Mouse (Mus musculus) frontal cortex, postnatal 25 days (tissue): ENCODE results near the gene Cc2d2b.

Experiments used
- DNase-seq, 2 experiments: peaks; one replicate each; pipeline ENCODE4 v3.0.0; 2022; ENCODE audit warnings: low spot score in 2 of 2

The Cc2d2b gene

DNA sequence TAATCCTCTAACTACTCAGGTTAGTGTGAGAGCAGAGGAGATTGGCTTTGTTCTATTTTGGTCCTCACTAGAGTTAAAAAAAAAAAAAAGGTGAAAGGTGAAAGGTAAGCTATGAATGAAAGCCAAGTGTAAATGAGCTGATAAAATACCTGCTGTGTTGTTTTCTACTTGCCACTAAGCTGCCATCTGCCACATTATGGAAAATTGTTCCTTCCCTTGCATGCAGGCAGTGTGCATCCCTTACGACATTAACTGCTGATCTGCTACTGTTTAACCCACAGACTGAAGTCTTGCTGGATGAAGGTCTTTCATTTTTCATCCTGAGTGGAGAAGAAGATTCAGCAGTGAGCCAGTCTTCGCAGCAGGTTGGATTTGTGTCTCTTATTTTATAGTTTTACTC, 11.5 kb downstream of the Cc2d2b start:
- DNase-seq = no peak

DNA sequence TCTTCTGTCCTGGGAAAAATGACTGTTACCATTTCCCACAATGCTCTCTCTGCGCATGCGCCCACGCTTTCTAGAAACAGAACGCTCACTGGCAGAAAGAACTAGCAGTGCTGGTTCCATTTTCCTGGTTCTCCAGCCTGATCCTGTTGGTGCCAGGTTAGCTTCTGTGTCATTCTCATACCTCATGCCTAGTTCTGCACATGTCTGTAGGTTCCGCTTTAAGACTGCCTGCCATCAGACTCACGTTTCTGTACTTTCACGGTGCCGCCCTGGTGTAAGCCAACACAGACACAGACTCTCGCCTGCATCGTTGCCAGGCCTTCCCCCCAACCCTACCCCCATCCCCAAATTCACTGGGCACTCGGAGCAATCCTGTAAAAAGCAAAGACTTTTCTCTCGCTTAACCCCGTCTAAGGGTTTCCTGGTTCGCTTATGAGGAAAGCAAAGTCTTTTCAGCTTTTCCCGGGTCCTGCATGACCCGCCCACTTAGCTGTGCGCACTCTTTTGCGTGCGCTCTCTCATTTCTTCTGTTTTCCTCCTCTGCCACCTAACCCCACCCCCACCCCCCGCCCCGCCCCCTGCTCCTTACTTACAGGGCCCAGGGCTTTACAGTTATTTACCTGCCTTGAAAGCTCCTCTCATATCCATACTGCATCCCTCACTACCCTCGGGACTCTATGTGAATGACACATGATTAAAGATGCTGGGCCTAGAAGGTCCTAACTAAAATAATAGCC, 13.6 kb downstream of the Cc2d2b start:
- peak in 1 of 2 experiments; percentile 31 for DNase-seq

DNA sequence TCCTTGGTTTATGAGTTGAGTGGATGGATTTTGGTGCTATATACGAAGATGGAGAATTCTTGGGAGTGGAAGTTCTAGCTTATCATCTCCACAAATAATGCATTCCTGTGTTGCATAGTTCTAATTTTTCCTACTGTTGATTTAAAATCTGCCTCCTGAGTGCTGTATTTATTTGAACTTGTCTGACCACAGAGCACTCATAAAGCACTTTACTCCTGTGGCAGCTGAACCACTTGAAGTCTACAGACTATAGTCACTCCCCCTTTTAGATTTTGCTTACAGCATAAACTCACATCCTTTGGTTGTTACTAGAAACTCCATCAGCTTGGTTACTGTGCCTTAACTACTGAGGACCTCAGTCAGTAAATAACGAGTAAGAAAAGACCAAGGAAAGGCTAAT, 18.6 kb downstream of the Cc2d2b start:
- no peak for DNase-seq

DNA sequence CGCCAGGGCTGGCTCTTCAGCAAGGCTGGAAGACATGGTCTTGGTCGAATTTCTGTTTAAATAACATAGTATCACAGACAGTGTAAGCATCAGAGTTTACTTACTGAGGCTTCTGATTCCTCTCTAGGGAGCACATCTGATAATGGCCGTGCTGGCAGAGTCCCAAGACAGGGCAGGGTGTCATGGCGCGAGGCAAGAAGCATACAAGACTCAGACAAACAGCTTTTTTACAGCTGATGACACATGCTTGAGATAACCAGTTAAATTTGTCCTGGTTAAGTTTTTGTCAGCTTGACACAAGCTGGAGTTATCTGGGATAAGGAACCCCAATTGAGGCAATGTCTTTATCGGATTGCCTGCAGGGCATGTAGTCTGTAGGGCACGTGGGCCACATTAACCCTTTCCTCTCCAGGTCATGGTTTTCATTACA, 20.8 kb downstream of the Cc2d2b start:
- DNase-seq = no peak

DNA sequence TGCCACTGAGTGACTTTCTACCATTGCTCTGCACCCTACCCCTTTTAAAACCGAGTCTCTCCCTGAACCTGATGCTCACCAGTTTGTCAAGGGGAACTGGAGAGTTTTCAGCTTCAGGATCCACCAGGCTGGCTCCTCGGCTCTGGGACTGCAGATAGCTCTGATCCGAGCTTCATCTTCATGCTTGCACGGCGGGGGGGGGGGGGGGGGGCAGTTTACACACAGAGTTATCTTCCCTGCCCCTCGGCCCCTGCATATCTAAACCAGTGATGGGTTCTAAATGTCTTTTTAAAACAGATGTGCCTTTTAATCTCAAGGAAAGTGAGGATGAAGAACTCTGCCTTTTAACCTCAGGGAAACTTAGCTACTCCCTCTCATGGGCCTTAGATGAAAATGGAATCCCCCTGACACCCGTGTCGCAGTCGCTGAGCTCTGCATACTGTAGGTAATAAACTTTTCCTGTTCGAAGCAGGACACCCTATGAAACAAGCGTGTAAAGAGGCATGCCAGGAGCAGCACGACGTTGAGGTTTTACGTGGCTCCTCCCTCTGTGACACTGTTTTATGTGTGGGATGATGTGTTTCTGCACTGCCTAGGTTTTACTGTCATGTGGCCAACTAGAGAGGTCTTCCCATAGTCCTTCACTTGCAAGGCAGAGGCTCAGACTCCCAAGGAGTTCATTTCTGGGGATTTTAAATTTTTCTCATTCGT, 39.6 kb downstream of the Cc2d2b start:
- DNase-seq = no peak

DNA sequence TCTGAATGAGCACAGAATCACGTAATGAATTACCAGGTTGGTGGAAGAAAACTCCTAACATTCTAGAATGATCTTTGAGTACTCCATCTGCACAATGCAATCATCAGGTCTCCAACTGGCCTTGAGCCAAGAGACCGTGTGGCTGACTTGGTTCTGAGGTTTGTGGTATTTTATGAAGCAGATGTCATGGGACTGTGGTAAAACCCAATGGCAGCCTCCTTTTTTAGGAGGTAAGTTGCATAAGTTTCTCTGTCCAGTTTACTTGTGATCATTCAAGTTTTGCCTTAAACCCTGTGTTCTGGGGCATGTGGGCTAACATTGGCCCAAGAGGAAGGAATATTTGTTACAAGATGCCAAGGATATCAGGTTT, 40.1 kb downstream of the Cc2d2b start:
- no peak for DNase-seq

DNA sequence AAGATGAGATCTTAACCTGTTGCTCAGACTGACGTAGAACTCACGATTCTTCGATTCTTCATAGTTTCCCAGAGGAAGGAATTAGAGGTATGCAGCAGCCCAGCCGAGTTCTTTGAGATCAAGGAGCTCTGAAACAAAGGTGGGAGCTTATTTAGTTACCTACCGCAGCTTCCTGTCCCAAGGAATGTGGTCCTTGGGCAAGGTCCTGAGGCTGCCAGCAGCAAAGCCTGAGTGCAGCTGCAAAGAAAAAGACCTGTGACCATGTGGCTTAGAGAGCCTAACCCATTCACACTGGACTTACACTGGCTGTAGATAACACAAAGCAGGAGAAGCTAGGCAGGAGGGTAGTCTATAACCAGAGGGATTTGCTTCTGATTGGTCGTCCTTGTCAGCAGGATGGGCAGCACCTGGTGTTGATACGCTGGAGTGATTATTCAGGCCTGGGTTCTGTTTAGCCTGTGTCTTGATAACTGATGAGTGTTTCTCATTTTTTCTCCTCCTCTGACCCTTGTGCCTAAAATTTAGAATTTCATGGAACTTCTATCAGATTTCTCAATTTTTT, 56.7 kb downstream of the Cc2d2b start:
- no peak for DNase-seq

DNA sequence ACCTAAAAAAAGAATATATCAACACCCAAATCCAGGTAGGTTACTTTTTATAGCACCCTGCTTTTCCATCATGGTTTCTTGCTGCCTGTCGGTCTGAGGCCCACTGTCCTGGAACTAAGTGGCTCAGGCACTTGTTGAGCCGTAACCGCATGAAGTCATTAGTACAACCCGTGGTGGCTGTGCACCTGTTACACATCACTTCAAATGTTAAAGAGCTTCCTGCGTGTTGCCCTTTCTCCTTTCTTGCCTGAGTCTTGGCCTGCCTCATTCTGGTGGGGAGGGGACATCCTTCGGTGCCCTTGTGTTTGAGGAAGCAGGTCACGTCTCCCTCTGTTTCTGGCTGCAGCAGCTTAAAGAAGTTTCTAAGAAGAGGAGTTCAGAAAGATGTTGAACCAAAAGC, 61.3 kb downstream of the Cc2d2b start:
- DNase-seq = no peak

DNA sequence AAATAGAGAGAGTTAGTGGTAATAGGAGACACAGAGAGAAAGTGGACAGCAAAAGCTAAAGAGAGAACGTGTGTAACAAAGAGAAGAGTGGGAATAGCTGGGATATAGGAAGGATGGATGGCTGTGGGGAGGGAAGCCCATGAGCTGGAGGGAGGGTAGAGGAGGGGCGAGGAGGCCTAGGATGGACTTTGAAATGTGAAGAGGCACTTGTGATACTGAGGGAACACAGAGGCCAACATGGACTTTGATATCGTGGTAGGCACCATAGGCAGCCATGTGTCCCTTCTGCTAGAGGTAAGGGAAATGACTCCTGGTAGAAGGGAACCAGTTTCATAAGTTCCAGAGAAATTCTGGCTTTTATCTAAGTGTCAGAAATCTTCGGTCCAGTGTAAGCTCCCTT, 63.3 kb downstream of the Cc2d2b start:
- DNase-seq = no peak

DNA sequence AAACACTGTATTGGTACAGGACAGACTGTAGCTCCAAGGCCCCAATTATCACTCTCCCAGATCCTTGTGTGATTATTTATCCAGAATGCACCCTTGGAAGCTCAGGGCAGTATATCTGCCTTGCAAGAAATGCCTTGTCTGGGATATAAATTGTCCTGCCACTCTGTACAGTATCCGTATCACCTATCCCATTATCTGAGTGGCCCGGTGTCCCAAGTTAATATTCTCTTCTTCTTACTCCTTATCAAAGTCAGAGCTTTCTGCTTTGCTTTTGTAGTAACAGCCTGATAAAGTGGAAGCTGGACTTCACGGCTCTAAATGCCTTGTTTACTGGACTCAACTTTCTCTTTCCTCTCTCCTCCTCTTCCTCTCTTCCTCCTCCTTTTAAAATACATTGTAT, 64.2 kb downstream of the Cc2d2b start:
- no peak for DNase-seq

DNA sequence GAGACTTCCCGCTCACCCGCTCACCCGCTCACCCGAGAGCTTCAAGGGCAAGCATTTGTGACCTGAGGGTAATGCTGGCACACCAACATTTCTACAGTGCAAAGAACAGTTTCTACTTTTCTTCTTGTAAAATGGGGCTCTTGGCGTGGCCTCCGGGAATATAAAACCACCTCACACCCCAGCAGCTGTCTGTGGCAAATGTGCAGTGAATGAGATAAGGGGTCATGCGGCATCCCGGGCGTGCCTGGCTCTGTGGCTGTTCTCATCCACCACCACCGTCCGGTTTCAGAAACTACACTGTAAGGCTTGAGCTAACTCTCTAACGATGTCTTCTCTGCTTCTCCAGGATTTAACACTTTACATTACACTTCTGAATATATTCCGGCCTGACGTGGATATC, 64.8 kb downstream of the Cc2d2b start:
- no peak for DNase-seq

DNA sequence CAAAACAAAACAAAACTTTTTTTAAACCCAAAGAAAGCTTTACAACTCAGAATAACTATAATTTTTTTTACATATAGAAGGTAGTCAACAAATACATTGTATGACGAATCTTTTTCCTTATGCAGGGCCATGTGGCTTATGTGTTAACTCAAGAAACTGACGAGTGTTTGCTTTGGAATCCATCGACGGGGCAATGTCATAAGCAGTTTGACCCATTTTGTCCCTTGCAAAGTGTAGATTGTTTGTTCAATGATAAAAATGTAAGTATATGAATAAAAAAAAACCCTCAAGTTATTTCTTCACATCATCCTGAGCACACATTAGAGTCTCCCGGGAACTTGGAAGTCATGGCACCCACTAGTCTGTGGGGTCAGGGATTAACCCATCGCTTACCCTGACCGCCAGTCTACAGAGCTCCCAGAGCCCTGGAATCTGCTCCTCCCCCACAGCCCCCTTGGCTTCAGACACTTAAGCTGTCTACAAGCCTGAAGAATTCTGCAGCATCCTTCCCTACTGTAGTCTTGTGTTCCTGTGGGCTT, 67.2 kb downstream of the Cc2d2b start:
- DNase-seq = no peak

DNA sequence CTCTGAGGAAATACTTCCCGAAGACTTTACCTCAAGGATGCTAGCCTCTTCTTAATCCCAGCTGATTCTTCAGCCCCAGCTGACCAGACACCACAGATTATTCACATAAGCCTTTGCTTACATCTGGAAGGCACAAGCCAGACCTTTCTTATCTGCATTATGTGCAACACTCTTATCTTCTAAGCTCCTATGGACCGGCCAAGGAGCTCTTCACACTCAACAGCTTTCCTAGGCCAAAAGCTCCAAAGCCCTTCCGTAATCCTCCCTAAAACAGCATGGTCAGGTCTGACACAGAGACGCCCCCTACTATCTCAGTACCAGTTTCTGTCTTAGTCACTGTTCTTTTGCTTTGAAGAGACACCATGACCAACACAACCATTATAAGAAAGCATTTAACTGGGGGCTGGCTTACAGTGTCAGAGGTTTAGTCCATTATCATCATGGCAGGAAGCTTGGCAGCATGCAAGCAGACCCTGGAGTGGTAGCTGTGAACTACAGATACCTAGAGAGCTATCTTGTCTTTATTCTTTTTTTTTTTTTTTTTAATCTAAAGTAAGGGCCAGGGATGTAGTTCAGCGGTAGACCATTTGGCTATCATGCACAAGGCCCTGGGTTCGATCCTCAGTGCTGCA, 69.5 kb downstream of the Cc2d2b start:
- no peak for DNase-seq

DNA sequence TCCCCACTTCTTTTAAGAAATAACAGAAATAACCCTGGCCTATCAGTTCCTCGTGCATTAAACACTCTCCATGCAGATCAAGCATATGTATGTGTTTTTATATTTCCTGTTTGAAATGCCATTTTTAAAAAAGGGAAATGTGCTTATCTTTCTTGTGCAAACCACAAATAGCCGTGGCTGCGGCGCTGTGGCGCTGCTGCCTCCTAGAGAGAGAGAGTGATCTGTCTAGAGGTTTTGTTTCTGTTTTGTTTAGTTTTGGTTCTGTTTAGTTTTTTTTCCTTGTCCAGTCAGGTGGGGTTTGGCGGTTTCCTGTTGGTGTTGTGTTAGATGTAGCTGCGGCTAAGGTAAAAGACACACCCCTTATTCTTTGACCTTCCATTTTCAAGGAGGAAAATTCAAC, 70.2 kb downstream of the Cc2d2b start:
- DNase-seq = no peak

DNA sequence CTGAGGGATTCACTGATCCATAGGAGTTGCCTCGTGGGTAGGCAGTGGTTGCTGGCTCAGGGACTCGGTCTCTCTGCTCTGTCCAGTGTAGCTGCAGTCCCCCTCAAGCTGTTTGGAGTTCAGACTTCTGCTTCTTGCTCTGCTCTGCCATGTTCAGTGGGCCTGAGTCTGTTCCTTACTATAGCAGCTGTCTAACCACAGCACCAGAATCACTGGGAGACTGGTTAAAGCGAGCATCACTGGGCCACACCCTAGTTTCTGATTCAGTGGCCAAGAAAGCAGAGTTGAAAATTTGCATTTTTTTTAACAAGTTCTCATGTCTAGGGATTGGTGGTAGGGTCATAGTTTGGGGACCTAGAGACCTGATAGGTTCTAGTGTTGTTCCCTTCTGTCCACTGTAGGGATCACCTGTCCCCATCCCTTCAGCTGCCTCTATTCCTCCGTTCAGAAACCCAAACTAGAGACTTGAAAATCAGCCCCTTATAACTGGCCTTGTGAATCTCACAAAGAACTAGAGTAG, 72.8 kb downstream of the Cc2d2b start:
- no peak for DNase-seq

DNA sequence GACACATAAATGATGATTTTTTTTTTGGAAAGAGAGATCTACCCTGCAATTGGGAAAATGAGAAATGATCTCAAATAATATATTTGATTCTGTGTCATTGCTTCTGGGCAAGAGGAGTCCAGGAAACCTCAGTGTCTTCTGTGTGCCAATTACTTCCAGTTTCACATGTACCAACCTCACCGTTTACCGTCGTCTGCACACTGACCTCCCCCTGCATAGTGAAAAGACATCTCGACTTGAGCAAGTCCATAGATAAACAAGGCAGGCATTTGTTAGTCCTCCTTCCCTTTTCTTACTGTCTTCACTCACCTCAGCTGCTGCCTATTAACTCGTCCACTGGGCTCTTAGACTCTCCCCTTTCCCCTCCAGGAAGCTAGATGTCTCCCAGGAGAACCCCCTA, 77.1 kb downstream of the Cc2d2b start:
- DNase-seq = no peak

DNA sequence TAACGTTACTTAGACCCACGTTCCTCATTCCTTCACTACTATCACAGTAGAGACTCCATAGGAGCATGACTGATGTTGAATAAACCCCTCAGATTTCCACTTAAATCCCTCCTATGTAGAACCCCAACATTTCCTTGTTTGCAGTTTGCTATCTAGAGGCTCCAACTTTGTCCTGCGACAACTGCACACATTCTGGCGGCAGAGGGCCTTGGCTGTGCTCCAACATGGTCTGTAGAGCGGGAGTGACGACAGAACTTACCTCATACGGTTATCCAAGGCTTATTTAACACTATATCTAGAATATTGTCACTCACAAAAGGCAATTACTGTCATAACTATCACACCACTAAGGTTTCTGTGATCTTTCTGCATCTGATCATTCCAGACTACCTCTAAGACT, 78.2 kb downstream of the Cc2d2b start:
- no peak for DNase-seq

DNA sequence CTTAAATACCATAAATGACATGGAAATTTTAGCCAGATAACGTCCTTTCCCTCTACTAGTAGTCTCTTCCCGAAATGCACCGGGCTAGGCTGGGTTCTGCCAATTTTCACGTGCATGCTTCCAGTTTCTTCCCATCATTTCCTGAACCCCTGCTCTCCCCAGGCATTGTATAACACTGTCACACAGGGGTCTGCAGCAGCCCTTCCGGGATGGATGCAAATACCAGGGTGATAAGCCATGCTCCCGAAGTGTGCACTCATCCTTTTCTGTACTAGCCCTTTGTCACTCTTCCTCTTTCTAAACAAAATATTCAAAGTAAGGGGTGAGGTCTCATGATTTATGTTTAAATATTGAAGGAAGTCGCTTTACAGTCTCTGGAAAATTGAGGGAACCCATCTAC, 81.6 kb downstream of the Cc2d2b start:
- no peak for DNase-seq

DNA sequence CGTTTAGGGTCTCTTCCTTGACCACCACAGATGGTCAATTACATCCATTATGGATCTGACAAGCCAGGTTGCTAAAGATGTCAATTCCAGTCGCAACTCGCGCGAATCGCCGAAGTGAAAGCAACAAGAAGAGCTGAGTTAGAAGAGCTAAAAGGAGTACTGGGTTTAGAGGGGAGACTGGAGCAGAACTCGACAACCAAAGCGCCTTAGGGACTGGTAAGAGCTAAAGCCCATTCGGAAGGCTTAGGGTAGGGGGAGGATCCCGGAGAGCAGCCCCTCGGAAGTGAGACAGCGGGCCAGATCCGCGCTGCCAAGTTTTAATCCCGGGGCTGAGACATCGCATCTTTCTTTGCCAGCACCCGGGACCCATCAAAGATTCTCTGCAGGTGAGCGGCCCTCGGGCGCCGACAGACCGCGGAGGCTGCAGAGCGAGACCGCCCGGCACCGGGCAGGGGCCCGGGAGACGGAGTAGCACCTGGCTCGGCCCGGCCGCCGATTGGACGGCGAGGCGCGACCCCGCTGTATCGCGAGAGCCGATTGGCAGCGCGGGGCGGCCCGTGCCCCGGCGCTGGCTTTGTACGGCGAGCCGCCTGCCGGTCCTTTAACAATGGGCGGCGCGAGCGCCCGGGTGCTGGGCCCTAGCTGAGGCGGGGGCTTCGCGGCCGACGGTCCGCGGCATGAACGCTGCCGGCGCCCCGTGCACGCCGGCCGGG, 82.3 kb downstream of the Cc2d2b start, which contains the start of gene Ccnj:
Ccnj (plus strand) TSS at position 577 of the 713 bp plus-strand sequence.
- DNase-seq = peak; percentile 85 to 90

DNA sequence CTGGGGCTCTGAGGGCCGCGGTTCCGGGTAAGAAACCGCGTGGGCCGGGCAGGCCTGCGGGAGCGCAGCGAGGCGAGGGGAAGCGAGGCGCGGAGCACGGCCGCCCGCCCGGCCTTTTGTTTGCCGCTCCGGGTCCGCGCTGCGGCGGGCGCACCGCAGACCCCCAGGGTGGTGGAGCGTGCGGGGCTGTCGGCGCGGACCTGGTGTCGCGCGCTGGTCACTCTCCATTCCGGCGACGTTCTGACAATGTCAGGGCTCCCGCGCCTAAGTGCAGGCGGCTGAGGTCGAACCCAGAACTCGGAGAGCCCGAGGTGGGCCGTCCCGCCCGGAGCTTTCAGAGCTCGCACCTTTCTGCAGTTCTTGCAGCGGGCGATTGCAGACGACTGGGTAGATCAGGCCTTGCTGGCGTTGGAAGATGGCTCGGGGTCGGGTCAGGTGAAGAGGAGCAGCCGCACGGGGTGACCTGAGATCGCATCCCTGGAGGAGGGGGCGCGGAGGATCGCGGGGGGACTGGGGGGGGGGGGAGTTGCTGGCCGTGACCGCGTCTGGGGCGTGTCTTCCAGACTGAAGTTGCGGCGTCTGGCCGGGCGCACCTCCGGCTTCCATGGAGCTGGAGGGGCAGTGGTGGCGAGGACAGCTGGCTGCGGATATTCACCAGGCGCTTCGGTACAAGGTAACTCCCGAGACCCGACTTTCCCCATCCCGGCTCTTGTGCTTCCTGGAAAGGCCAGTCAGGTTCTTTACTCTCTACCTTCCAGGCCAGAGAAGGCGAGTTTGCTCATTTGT, 83.1 kb downstream of the Cc2d2b start:
- DNase-seq = peak in 1 of 2 experiments; percentile 7

DNA sequence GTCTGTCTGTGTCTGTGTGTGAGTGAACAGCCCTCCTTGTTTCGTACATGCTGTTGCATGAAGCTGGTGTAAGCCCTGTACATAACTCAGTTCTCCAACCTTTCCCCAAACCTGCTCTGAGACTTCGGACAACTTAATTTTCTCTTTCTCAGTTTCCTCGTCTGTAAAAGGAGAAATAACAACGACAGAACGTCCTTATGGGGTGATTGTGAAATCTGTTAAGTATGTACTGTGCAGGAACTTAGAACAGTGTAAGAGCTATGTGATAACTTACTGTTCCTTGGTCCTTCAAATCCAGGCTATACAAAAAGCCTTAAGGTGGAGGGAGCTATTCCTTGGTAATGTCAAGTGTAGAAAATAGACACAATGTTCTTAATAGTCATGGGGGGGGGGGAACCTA, 83.8 kb downstream of the Cc2d2b start:
- DNase-seq = no peak
